Mouse (Mus musculus) megakaryocyte, embryonic 14.5 days (primary cell): Measurements from ENCODE around the gene Grk5. TPM values are rescaled to one million over a fixed set of nuclear protein-coding genes. Genes with fewer than 3 reads are reported as not detected.

Experiments used
- H3K27me3 ChIP-seq: replicated peaks from 2 replicates; pipeline ENCODE3; 2012; ENCODE audit warnings: inconsistent platforms
- H3K36me3 ChIP-seq: replicated peaks from 2 replicates; pipeline ENCODE3; 2012; ENCODE audit warnings: low read length, inconsistent platforms, mixed read lengths
- H3K4me1 ChIP-seq: 2 replicates; pipeline ENCODE4 v1.6.1; 2012; ENCODE audit warnings: inconsistent platforms
- H3K4me3 ChIP-seq: replicated peaks from 2 replicates; pipeline ENCODE3; 2012; ENCODE audit warnings: moderate library complexity, mild to moderate bottlenecking, inconsistent platforms
- H3K9me3 ChIP-seq: 2 replicates; pipeline ENCODE4 v1.6.1; 2012; ENCODE audit warnings: inconsistent platforms
- FLI1 ChIP-seq: IDR thresholded peaks from 2 replicates; pipeline ENCODE4 v1.6.1; 2012; ENCODE audit warnings: low read length, inconsistent platforms, mixed read lengths
- GATA1 ChIP-seq: IDR thresholded peaks from 3 replicates; pipeline ENCODE4 v1.6.1; 2012; ENCODE audit warnings: mixed read lengths, low read length, inconsistent platforms, borderline replicate concordance
- polyA plus RNA-seq: library from polyadenylated mRNA; stranded (reverse); fragments of >175 nt; gene quantifications from 2 replicates; pipeline ENCODE4 v1.2.3, GENCODE M21; 2012; ENCODE audit warnings: low replicate concordance; ENCODE audit not compliant: insufficient read depth

Gene Grk5
- polyA plus RNA-seq, 1 experiment: 5.0 TPM

DNA sequence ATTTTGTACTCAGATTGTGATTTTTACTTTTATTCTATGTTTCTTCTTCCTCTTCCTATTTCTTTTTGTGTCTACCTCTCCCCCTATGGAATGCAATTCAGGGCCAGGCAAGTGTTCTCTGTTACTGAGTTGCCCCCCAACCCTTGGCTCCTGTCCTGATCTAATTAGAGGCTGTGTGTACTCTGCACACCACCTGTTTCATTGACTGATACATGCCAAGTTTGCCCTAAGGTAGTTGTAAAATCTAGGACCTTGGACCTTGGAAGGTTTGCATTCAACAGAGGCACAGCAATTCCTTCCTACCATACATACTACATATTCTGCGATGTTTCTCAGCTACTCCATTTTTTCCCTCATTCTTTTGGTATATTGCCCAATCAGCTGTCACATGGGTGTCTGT, 78.4 kb downstream of the Grk5 start:
- Histone ChIP-seq H3K36me3 (no peaks in the 10 kb centered on the region), H3K27me3 (no peaks in the 10 kb centered on the region), H3K4me3 (no peak overlapping the region), H3K9me3 (no peaks in the 10 kb centered on the region), H3K4me1 (0 out of 2 replicates have a peak, but pooled peaks cover 3% of the 10 kb centered on the region)
- TF ChIP-seq FLI1 (no peak), GATA1 (no peak)

DNA sequence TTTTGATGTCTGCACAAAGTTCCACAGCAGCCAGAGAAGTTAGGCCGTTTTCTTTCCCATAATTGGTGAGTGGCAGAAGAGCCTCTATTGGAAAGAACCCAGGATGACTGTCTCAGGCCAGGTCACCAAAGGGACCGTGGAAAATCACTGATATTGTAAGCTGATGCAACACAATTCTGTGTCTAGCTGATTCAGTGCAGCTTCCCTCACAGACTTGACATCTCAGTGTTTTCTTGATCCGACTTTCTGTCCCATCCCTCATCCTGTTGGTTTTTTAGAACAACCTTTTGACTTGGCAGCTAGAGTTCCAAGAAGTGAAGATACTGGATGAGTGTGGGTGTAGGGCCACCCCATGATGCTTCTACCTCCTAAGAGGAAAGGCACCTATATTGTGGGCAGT, 80.9 kb downstream of the Grk5 start:
- no peak for TF ChIP-seq FLI1
- no peak for TF ChIP-seq GATA1
- H3K36me3 ChIP-seq: no peaks in the 10 kb centered on the region
- H3K27me3 ChIP-seq: no peaks in the 10 kb centered on the region
- no peak overlapping the region for H3K4me3 ChIP-seq
- 0 out of 2 replicates have a peak, but pooled peaks cover 3% of the 10 kb centered on the region for H3K4me1 ChIP-seq
- no peaks in the 10 kb centered on the region for H3K9me3 ChIP-seq

- no peaks in the 10 kb centered on the region for H3K9me3 ChIP-seq
- TF ChIP-seq FLI1 (no peak), GATA1 (no peak)
- 0 out of 2 replicates have a peak, but pooled peaks cover 3% of the 10 kb centered on the region for H3K4me1 ChIP-seq
- H3K36me3 ChIP-seq: no peaks in the 10 kb centered on the region
- H3K27me3 ChIP-seq: no peaks in the 10 kb centered on the region
- no peak overlapping the region for H3K4me3 ChIP-seq
Measured at GRCm38 (mm10) chr19:60971598-60971997, 82.0 kb downstream of the Grk5 start.

- no peaks in the 10 kb centered on the region for H3K27me3 ChIP-seq
- no peak for TF ChIP-seq GATA1
- no peak for TF ChIP-seq FLI1
- H3K9me3 ChIP-seq: no peaks in the 10 kb centered on the region
- no peaks in the 10 kb centered on the region for H3K36me3 ChIP-seq
- 0 out of 2 replicates have a peak, but pooled peaks cover 3% of the 10 kb centered on the region for H3K4me1 ChIP-seq
- H3K4me3 ChIP-seq: no peak overlapping the region
Measured at GRCm38 (mm10) chr19:60972281-60973015, 82.9 kb downstream of the Grk5 start.

DNA sequence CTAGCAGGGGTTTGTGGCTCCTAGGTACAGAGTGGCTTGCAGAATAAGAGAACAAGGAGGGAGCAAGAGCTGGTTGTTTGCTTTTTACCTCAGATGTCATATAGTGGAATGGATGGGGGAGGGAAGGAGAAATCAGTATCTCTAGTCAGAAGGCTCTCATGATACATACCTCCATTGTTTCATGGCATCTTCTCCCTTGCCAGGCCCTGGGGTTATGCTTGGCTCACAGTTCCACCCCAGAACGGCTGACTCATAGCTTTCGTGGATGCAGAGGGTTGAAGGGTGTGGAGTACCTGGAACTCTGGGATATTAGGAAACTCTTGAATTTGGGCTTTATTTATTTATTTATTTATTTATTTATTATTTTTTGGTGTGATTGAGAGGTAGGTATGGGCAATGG, 84.0 kb downstream of the Grk5 start:
- no peaks in the 10 kb centered on the region for H3K9me3 ChIP-seq
- H3K4me1 ChIP-seq: no peaks in the 10 kb centered on the region
- no peaks in the 10 kb centered on the region for H3K27me3 ChIP-seq
- no peaks in the 10 kb centered on the region for H3K36me3 ChIP-seq
- no peak overlapping the region for H3K4me3 ChIP-seq
- no peak for TF ChIP-seq GATA1
- TF ChIP-seq FLI1: no peak

- H3K27me3 ChIP-seq: no peaks in the 10 kb centered on the region
- no peaks in the 10 kb centered on the region for H3K9me3 ChIP-seq
- H3K36me3 ChIP-seq: no peaks in the 10 kb centered on the region
- H3K4me3 ChIP-seq: no peak overlapping the region
- TF ChIP-seq GATA1 (no peak), FLI1 (no peak)
- peaks cover 26% of the 10 kb centered on the region for H3K4me1 ChIP-seq
Measured at GRCm38 (mm10) chr19:60979581-60979980, 90.0 kb downstream of the Grk5 start.

GRCm38 (mm10) chr19:60981391-60981790, 91.8 kb downstream of the Grk5 start:
- no peaks in the 10 kb centered on the region for H3K27me3 ChIP-seq
- H3K4me3 ChIP-seq: no peak overlapping the region
- H3K4me1 ChIP-seq: peaks cover 26% of the 10 kb centered on the region
- no peak for TF ChIP-seq FLI1
- TF ChIP-seq GATA1: no peak
- no peaks in the 10 kb centered on the region for H3K9me3 ChIP-seq
- H3K36me3 ChIP-seq: no peaks in the 10 kb centered on the region

DNA sequence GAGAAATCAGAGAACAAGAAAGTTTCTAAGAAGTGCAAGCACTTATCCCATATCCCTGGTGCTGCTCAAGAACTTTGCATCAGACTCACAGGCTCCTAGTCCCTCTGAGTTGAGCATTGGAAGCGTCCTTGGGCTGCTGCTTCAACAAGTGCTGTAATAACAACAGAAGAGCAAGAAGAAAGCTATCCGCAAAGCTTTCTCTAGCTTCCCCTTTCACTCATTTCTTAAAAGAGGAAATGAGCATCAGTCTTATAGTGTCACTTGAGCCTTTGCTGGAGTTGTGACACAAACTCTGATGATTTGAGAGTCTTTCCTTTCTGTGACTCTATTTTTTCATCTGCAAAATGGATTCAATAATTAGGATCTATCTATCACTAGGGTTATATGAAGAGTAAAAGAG, 92.3 kb downstream of the Grk5 start:
- H3K9me3 ChIP-seq: no peaks in the 10 kb centered on the region
- peaks cover 26% of the 10 kb centered on the region for H3K4me1 ChIP-seq
- no peaks in the 10 kb centered on the region for H3K36me3 ChIP-seq
- H3K27me3 ChIP-seq: no peaks in the 10 kb centered on the region
- TF ChIP-seq FLI1 (no peak), GATA1 (no peak)
- H3K4me3 ChIP-seq: no peak overlapping the region

GRCm38 (mm10) chr19:60989766-60990165, 100.2 kb downstream of the Grk5 start:
- no peak overlapping the region for H3K4me3 ChIP-seq
- H3K36me3 ChIP-seq: peaks cover 9% of the 10 kb centered on the region
- no peaks in the 10 kb centered on the region for H3K9me3 ChIP-seq
- no peaks in the 10 kb centered on the region for H3K27me3 ChIP-seq
- TF ChIP-seq GATA1: no peak
- TF ChIP-seq FLI1: no peak
- no peaks in the 10 kb centered on the region for H3K4me1 ChIP-seq

DNA sequence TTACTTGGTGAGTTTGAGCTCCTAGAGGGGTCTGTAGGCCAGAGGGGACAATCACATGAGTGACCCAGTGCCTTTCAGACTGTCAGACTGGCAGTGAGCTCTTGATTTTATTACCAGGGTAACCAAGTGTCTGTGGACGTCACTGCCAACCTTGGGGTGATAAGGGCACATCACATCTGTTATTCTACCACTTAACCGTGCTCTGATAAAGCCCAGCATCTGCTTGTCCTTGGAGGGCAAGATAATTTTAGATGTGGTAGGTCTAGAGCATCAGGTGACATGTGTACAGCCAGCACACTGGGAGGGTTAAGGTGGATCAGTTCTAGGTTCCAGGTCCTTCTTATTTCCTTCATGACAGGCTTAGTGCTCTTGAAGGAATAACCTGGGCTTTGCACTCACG, 104.7 kb downstream of the Grk5 start:
- Histone ChIP-seq H3K9me3 (no peaks in the 10 kb centered on the region), H3K4me3 (no peak overlapping the region), H3K27me3 (no peaks in the 10 kb centered on the region), H3K4me1 (no peaks in the 10 kb centered on the region; the same call in 1 of the 2 replicates), H3K36me3 (peaks cover 4% of the 10 kb centered on the region)
- TF ChIP-seq GATA1: no peak
- TF ChIP-seq FLI1: no peak

GRCm38 (mm10) chr19:60994845-60995244, 105.3 kb downstream of the Grk5 start:
- no peaks in the 10 kb centered on the region for H3K27me3 ChIP-seq
- no peak overlapping the region for H3K4me3 ChIP-seq
- TF ChIP-seq FLI1 (no peak), GATA1 (no peak)
- H3K36me3 ChIP-seq: no peaks in the 10 kb centered on the region
- H3K4me1 ChIP-seq: peaks cover 2% of the 10 kb centered on the region
- no peaks in the 10 kb centered on the region for H3K9me3 ChIP-seq
